Mouse (Mus musculus) liver, adult 2 months (tissue): ENCODE measurements around the gene Wnk4. TPM values are rescaled to one million over a fixed set of nuclear protein-coding genes. Genes with fewer than 3 reads are reported as not detected.

Experiments
- DNase-seq: peaks from one replicate; pipeline ENCODE4 v3.0.0-alpha.2; 2011; ENCODE audit warnings: low read depth, low spot score; ENCODE audit errors: extremely low read depth
- H3K27ac ChIP-seq: fragments of 200-500 bp; replicated peaks from 2 replicates; pipeline ENCODE4 v1.5.1; 2012; ENCODE audit warnings: low read depth, mild to moderate bottlenecking, control low read depth, inconsistent platforms, low read length; ENCODE audit not compliant: insufficient read depth
- H3K27me3 ChIP-seq: fragments of 200-500 bp; 2 replicates; pipeline ENCODE4 v1.6.1; 2012; ENCODE audit warnings: mild to moderate bottlenecking, moderate library complexity, low read length, inconsistent platforms; ENCODE audit not compliant: control insufficient read depth, insufficient read depth
- H3K36me3 ChIP-seq: fragments of 200-500 bp; 2 replicates; pipeline ENCODE4 v1.6.1; 2012; ENCODE audit warnings: low read length, inconsistent platforms; ENCODE audit not compliant: control insufficient read depth, insufficient read depth
- H3K4me1 ChIP-seq: fragments of 200-500 bp; 2 replicates; pipeline ENCODE4 v1.6.1; 2011; ENCODE audit warnings: low read length; ENCODE audit not compliant: control insufficient read depth, insufficient read depth
- H3K4me3 ChIP-seq: fragments of 200-500 bp; 2 replicates; pipeline ENCODE4 v1.5.1; 2011; ENCODE audit warnings: low read depth, mild to moderate bottlenecking, control low read depth, low read length, moderate library complexity; ENCODE audit not compliant: insufficient read depth
- H3K79me2 ChIP-seq: fragments of 200-500 bp; 2 replicates; pipeline ENCODE4 v1.6.1; 2012; ENCODE audit warnings: inconsistent platforms, mild to moderate bottlenecking, low read length, moderate library complexity; ENCODE audit not compliant: control insufficient read depth, insufficient read depth
- H3K9ac ChIP-seq: fragments of 200-500 bp; 2 replicates; pipeline ENCODE4 v1.6.1; 2012; ENCODE audit warnings: low read depth, mild to moderate bottlenecking, control low read depth, inconsistent platforms, low read length
- CTCF ChIP-seq: fragments of 200-500 bp; IDR thresholded peaks from 2 replicates; pipeline ENCODE4 v1.5.1; 2011; ENCODE audit warnings: low read depth, low read length, control low read depth
- POLR2A ChIP-seq: fragments of 200-500 bp; IDR thresholded peaks from 2 replicates; pipeline ENCODE4 v1.6.1; 2011; ENCODE audit warnings: low read length, control low read depth; ENCODE audit not compliant: insufficient read depth; ENCODE audit errors: extremely low read depth
- WGBS: fragments of 180-500 bp; shearing (Covaris S2); methylation state at CpG from one replicate; pipeline ENCODE4 v1.1.7; 2018; 5-methylcytosine and 5-hydroxymethylcytosine counted together
- polyA plus RNA-seq: library from polyadenylated mRNA; depleted of rRNA; stranded (reverse); fragments of >200 nt; gene quantifications from 2 replicates; pipeline ENCODE4 v1.2.3, GENCODE M21; 2012
- total RNA-seq: library from RNA; depleted of rRNA; stranded (reverse); fragments of >200 nt; gene quantifications from 2 replicates; pipeline ENCODE4 v1.2.3, GENCODE M21; 2014

Gene Wnk4
- total and polyA plus RNA-seq, 2 experiments = 0.37 to 1.1 TPM

GRCm38 (mm10) chr11:101263138-101263988 is 3.0 kb downstream of the Wnk4 start:
- Histone ChIP-seq H3K4me1 (peaks cover 10% of the 10 kb centered on the region), H3K36me3 (no peaks in the 10 kb centered on the region; the same call in 1 of the 2 replicates), H3K4me3 (no peak overlapping the region), H3K9ac (no peak overlapping the region), H3K27me3 (no peaks in the 10 kb centered on the region), H3K79me2 (no peaks in the 10 kb centered on the region), H3K27ac (no peak overlapping the region)
- DNase-seq = no peak
- WGBS = 67% methylated on average over 32 of the region's 32 CpGs
- TF ChIP-seq POLR2A (no peak), CTCF (no peak)

- DNase-seq = no peak
- no peak overlapping the region for H3K4me3 ChIP-seq
- TF ChIP-seq POLR2A (no peak), CTCF (no peak)
- H3K27ac ChIP-seq = no peak overlapping the region
- H3K36me3 ChIP-seq = no peaks in the 10 kb centered on the region; the same call in 1 of the 2 replicates
- no peaks in the 10 kb centered on the region for H3K79me2 ChIP-seq
- no peak overlapping the region for H3K9ac ChIP-seq
- H3K27me3 ChIP-seq = no peaks in the 10 kb centered on the region
- WGBS = 83% methylated on average over 3 of the region's 3 CpGs
- peaks cover 10% of the 10 kb centered on the region for H3K4me1 ChIP-seq
Measured at GRCm38 (mm10) chr11:101263989-101264280, 3.6 kb downstream of the Wnk4 start.

GRCm38 (mm10) chr11:101264954-101265471 is 4.6 kb downstream of the Wnk4 start:
- TF ChIP-seq POLR2A (no peak), CTCF (no peak)
- Histone ChIP-seq H3K27me3 (no peaks in the 10 kb centered on the region), H3K4me1 (peaks cover 8% of the 10 kb centered on the region; the same call in 1 of the 2 replicates), H3K27ac (no peak overlapping the region), H3K9ac (no peak overlapping the region), H3K36me3 (no peaks in the 10 kb centered on the region), H3K79me2 (no peaks in the 10 kb centered on the region), H3K4me3 (no peak overlapping the region)
- WGBS = 63% methylated on average over 31 of the region's 31 CpGs
- no peak for DNase-seq

GRCm38 (mm10) chr11:101265906-101266305 is 5.5 kb downstream of the Wnk4 start:
- H3K79me2 ChIP-seq = no peaks in the 10 kb centered on the region
- no peaks in the 10 kb centered on the region for H3K36me3 ChIP-seq
- WGBS = 80% methylated on average over 6 of the region's 6 CpGs
- no peaks in the 10 kb centered on the region for H3K27me3 ChIP-seq
- no peak overlapping the region for H3K9ac ChIP-seq
- no peak for DNase-seq
- no peak overlapping the region for H3K27ac ChIP-seq
- no peak for TF ChIP-seq CTCF
- no peak for TF ChIP-seq POLR2A
- no peak overlapping the region for H3K4me3 ChIP-seq
- peaks cover 6% of the 10 kb centered on the region; the same call in 1 of the 2 replicates for H3K4me1 ChIP-seq

GRCm38 (mm10) chr11:101269577-101270116 is 9.3 kb downstream of the Wnk4 start:
- no peak overlapping the region for H3K9ac ChIP-seq
- no peaks in the 10 kb centered on the region for H3K36me3 ChIP-seq
- H3K4me3 ChIP-seq = no peak overlapping the region
- 36% methylated on average over 10 of the region's 10 CpGs for WGBS
- no peaks in the 10 kb centered on the region for H3K27me3 ChIP-seq
- TF ChIP-seq CTCF = no peak
- TF ChIP-seq POLR2A = no peak
- no peak for DNase-seq
- no peaks in the 10 kb centered on the region for H3K4me1 ChIP-seq
- H3K79me2 ChIP-seq = no peaks in the 10 kb centered on the region
- H3K27ac ChIP-seq = no peak overlapping the region

GRCm38 (mm10) chr11:101272446-101272845 is 12.1 kb downstream of the Wnk4 start:
- no peaks in the 10 kb centered on the region for H3K79me2 ChIP-seq
- TF ChIP-seq CTCF = no peak
- no peak for TF ChIP-seq POLR2A
- H3K9ac ChIP-seq = no peak overlapping the region
- peaks cover 4% of the 10 kb centered on the region for H3K4me1 ChIP-seq
- H3K4me3 ChIP-seq = no peak overlapping the region
- no peaks in the 10 kb centered on the region for H3K27me3 ChIP-seq
- 88% methylated on average over 3 of the region's 3 CpGs for WGBS
- H3K36me3 ChIP-seq = no peaks in the 10 kb centered on the region
- DNase-seq = no peak
- H3K27ac ChIP-seq = no peak overlapping the region
